Mouse (Mus musculus): ENCODE results near the gene Gart.

- TF ChIP-seq CTCF (IDR thresholded peaks at IDR 0.05; ENCODE audit: extremely low read depth, insufficient read depth, insufficient read length, insufficient replicate concordance), result no peak
- no peak for TF ChIP-seq POLR2A (IDR thresholded peaks at IDR 0.05; ENCODE audit: low read depth, low read length)
These were observed 17.0 kb downstream of the Gart start for GRCm38 (mm10) chr16:91629749-91630148.
